Mouse (Mus musculus) testis, postnatal 14 days (tissue): ENCODE data around the gene Cacng7.
A peak's percentile ranks its signal among the peaks of the same experiment; 100 is the strongest.

ENCODE experiments used
- DNase-seq: peaks from one replicate; pipeline ENCODE4 v3.0.0; 2021; ENCODE audit warnings: low spot score

Gene Cacng7

GRCm38 (mm10) chr7:3302556-3303275 is 30.0 kb upstream of the Cacng7 start:
- DNase-seq = no peak

GRCm38 (mm10) chr7:3303276-3303781 is 29.4 kb upstream of the Cacng7 start:
- DNase-seq = no peak

GRCm38 (mm10) chr7:3303789-3304188 is 29.0 kb upstream of the Cacng7 start:
- DNase-seq = no peak

GRCm38 (mm10) chr7:3304298-3304697 is 28.5 kb upstream of the Cacng7 start:
- DNase-seq = no peak

GRCm38 (mm10) chr7:3306400-3306799 is 26.4 kb upstream of the Cacng7 start:
- no peak for DNase-seq

GRCm38 (mm10) chr7:3308646-3309045 is 24.1 kb upstream of the Cacng7 start:
- no peak for DNase-seq

GRCm38 (mm10) chr7:3310233-3310632 is 22.5 kb upstream of the Cacng7 start:
- DNase-seq = no peak

- no peak for DNase-seq
Observed at GRCm38 (mm10) chr7:3313571-3313970, 19.2 kb upstream of the Cacng7 start.

- DNase-seq = no peak
Observed at GRCm38 (mm10) chr7:3314121-3314520, 18.6 kb upstream of the Cacng7 start.

GRCm38 (mm10) chr7:3317704-3318103 is 15.1 kb upstream of the Cacng7 start:
- DNase-seq = no peak

- no peak for DNase-seq
Observed at GRCm38 (mm10) chr7:3320856-3321255, 11.9 kb upstream of the Cacng7 start.

- DNase-seq = no peak
Observed at GRCm38 (mm10) chr7:3323826-3324225, 8.9 kb upstream of the Cacng7 start.

- no peak for DNase-seq
Observed at GRCm38 (mm10) chr7:3327961-3328360, 4.8 kb upstream of the Cacng7 start.

GRCm38 (mm10) chr7:3329776-3330546 is 2.8 kb upstream of the Cacng7 start:
- DNase-seq = peak; percentile 66

- DNase-seq = no peak
Observed at GRCm38 (mm10) chr7:3331171-3331570, 1.6 kb upstream of the Cacng7 start.

GRCm38 (mm10) chr7:3331581-3332223 is 1.1 kb upstream of the Cacng7 start:
- peak; percentile 56 for DNase-seq

- DNase-seq = no peak
Observed at GRCm38 (mm10) chr7:3332224-3332615, 535 bp upstream of the Cacng7 start.

- no peak for DNase-seq
Observed at GRCm38 (mm10) chr7:3333542-3333941, 787 bp downstream of the Cacng7 start.

- DNase-seq = no peak
Observed at GRCm38 (mm10) chr7:3336412-3336811, 3.7 kb downstream of the Cacng7 start.

GRCm38 (mm10) chr7:3338286-3338935 is 5.7 kb downstream of the Cacng7 start:
- DNase-seq = no peak

GRCm38 (mm10) chr7:3339010-3339409 is 6.3 kb downstream of the Cacng7 start:
- DNase-seq = no peak

- no peak for DNase-seq
Observed at GRCm38 (mm10) chr7:3343861-3344260, 11.1 kb downstream of the Cacng7 start.
